Mouse (Mus musculus) embryonic facial prominence, embryonic 10.5 days (tissue): ENCODE data around the gene Psip1. TPM values are rescaled to one million over a fixed set of nuclear protein-coding genes. Genes with fewer than 3 reads are reported as not detected.
"Not testable (repeated sequence)": the region's sequence is repeated elsewhere in the genome, so short reads cannot be mapped to it uniquely, and the experiment has no call there.

ENCODE experiments used
- DNase-seq: peaks from one replicate; pipeline ENCODE4 v3.0.0-alpha.2; 2017; ENCODE audit warnings: low spot score
- H3K27ac ChIP-seq: fragments of 300-500 bp; sonication (generic); replicated peaks from 2 replicates; pipeline ENCODE4 v1.5.1; 2016; ENCODE audit warnings: mild to moderate bottlenecking
- H3K27me3 ChIP-seq: fragments of 300-500 bp; sonication (generic); replicated peaks from 2 replicates; pipeline ENCODE4 v1.6.1; 2016; ENCODE audit warnings: low read depth, mild to moderate bottlenecking; ENCODE audit not compliant: poor library complexity, severe bottlenecking
- H3K36me3 ChIP-seq: fragments of 300-500 bp; sonication (generic); replicated peaks from 2 replicates; pipeline ENCODE4 v1.6.1; 2016; ENCODE audit warnings: mild to moderate bottlenecking, moderate library complexity
- H3K4me1 ChIP-seq: fragments of 300-500 bp; sonication (generic); 2 replicates; pipeline ENCODE4 v1.6.1; 2016
- H3K4me3 ChIP-seq: fragments of 300-500 bp; sonication (generic); 2 replicates; pipeline ENCODE4 v1.5.1; 2016; ENCODE audit warnings: mild to moderate bottlenecking, moderate library complexity
- H3K9me3 ChIP-seq: fragments of 300-500 bp; sonication (generic); 2 replicates; pipeline ENCODE4 v1.6.1; 2016; ENCODE audit warnings: mild to moderate bottlenecking
- WGBS: fragments of 180-500 bp; shearing (Covaris S2); methylation state at CpG from one replicate; pipeline ENCODE4 v1.1.7; 2016; 5-methylcytosine and 5-hydroxymethylcytosine counted together
- polyA plus RNA-seq: library from polyadenylated mRNA; unstranded; fragments of >200 nt; fragmentation: Nextera tagmentation; extraction: Ambion mirVana; gene quantifications from 2 replicates; pipeline ENCODE4 v1.2.1, GENCODE M21; 2016

Gene Psip1
- polyA plus RNA-seq, result 259 and 278 TPM in 2 replicates

- Histone ChIP-seq H3K4me1 (peaks cover 48% of the 10 kb centered on the region), H3K4me3 (peak within 1 kb of the TSS; percentile 96), H3K27ac (peak within 1 kb of the TSS; percentile 99), H3K27me3 (no peaks in the 10 kb centered on the region), H3K36me3 (peaks cover 33% of the 10 kb centered on the region), H3K9me3 (no peaks in the 10 kb centered on the region)
- under 1% methylated on average over 86 of the region's 86 CpGs for WGBS
- peak; percentile 96 for DNase-seq
Observed at GRCm38 (mm10) chr4:83486117-83486901, at the start of gene Psip1. Gene Psip1 (minus strand): TSS chr4:83486459.

DNA sequence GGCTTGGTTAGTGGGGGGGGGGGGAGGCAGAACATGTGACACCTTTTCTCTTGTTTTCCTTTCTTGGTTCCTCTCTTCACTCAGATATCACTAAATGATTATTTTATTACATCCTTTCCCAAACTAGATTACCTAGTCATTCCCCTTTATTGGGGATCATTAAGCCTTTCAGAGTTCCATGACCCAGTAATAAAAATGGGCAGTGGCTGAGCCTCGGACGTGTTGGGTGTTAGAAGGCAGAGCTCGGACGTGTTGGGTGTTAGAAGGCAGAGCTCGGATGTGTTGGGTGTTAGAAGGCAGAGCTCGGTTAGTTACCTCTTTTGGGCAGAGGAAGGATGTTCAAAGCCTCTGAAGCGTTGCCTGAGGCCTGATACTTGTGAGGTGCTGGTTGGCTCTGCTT lies 47.8 kb upstream of the Psip1 start:
- no peaks in the 10 kb centered on the region for H3K9me3 ChIP-seq
- H3K27ac ChIP-seq, result no peak overlapping the region
- no peaks in the 10 kb centered on the region for H3K36me3 ChIP-seq
- 83% methylated on average over 7 of the region's 7 CpGs for WGBS
- DNase-seq, result no peak
- no peak overlapping the region for H3K4me3 ChIP-seq
- H3K4me1 ChIP-seq, result no peaks in the 10 kb centered on the region; the same call in 1 of the 2 replicates
- H3K27me3 ChIP-seq, result no peaks in the 10 kb centered on the region

DNA sequence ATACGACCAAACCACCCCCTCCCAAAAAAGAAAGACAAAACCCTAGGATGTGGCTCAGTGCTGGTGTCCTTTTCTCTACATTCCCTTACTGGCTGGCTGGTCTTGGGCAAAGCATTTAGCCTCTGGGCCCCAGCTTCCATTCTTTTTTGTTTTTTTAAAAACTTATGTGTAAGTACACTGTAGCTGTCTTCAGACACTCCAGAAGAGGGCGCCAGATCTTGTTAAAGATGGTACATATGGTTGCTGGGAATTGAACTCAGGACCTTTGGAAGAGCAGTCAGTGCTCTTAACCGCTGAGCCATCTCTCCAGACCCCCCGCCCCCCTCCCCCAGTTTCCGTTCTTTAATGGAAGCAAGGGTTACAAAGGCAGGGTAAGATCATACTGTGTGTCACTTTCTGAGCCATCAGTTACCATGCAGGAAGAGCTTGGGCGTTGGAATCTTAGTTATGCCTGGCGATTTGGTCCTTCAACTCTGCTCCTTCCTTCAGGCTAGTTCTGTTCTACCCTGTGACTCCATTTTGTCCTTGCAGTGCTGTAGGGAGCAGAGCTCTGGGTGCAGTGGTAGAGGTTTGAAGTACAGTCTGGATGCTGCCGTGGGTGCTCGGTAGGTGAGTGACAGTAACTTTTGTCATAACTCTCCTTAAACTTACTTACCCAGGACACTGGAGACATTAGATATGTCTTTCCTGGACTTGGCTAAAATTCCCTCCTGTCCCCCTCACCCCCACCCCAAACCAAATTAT lies 47.1 kb upstream of the Psip1 start:
- no peak overlapping the region for H3K4me3 ChIP-seq
- 85% methylated on average over 9 of the region's 9 CpGs for WGBS
- H3K4me1 ChIP-seq, result no peaks in the 10 kb centered on the region; the same call in 1 of the 2 replicates
- no peak overlapping the region for H3K27ac ChIP-seq
- H3K27me3 ChIP-seq, result no peaks in the 10 kb centered on the region
- H3K9me3 ChIP-seq, result no peaks in the 10 kb centered on the region
- H3K36me3 ChIP-seq, result no peaks in the 10 kb centered on the region
- DNase-seq, result no peak

- H3K9me3 ChIP-seq, H3K27ac ChIP-seq, DNase-seq, H3K27me3 ChIP-seq, H3K4me3 ChIP-seq, H3K36me3 ChIP-seq: not testable (repeated sequence)
- WGBS, result 94% methylated on average over 4 of the region's 4 CpGs
- peaks cover 20% of the 10 kb centered on the region for H3K4me1 ChIP-seq
Observed at GRCm38 (mm10) chr4:83530060-83530459, 43.8 kb upstream of the Psip1 start.

- Histone ChIP-seq H3K9me3 (no peaks in the 10 kb centered on the region), H3K4me1 (peaks cover 34% of the 10 kb centered on the region), H3K4me3 (no peak overlapping the region), H3K36me3 (no peaks in the 10 kb centered on the region), H3K27me3 (no peaks in the 10 kb centered on the region), H3K27ac (no peak overlapping the region)
- DNase-seq, result peak; percentile 38
Observed at GRCm38 (mm10) chr4:83527921-83528320, 41.7 kb upstream of the Psip1 start.

- no peak for DNase-seq
Observed at GRCm38 (mm10) chr4:83526988-83527334, 40.7 kb upstream of the Psip1 start.

DNA sequence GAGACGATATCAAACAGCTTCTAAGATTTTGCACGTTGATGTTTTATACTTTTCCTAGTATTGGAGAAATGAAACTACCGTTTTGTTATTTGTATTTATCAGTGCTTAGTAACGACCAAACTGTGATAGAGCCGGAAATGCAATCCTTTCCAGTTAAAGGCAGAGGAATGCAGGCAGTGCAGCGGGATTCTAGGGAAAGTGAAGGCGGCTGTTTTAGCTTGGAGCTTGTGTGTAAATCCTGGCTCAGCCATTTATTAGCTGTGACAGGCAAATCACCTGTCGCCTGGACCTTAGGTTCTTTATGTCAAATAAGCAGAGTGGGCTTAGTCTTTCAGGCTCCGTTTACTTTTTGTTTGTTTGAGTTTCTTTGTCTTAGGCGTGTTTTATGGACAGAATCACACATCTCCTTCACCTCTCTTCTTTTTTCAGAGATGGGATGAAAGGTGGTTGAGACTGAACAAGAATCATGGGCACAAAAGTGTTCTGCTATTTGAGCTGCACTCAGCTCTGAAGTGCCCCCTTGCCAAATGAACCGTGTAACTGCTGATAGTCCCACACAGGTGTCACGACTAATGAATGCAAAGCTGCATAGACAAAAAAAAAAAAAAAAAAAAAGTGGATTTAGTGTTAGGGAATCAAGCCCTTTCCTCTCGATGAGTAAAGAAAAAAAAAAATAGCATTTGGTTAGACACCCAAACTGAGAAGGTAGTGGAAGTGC lies 40.2 kb upstream of the Psip1 start:
- WGBS, result 8% methylated on average over 13 of the region's 13 CpGs
- H3K27me3 ChIP-seq, result no peaks in the 10 kb centered on the region
- peaks cover 44% of the 10 kb centered on the region for H3K4me1 ChIP-seq
- 0 out of 2 replicates have a peak overlapping the region, but pooled peaks have one; percentile 98 for H3K27ac ChIP-seq
- DNase-seq, result peak; percentile 32
- peak overlapping the region; percentile 78 for H3K4me3 ChIP-seq
- H3K9me3 ChIP-seq, result no peaks in the 10 kb centered on the region
- H3K36me3 ChIP-seq, result no peaks in the 10 kb centered on the region

More at GRCm38 (mm10) chr4:83526988-83527334, 40.7 kb upstream of the Psip1 start:
- Histone ChIP-seq H3K36me3 (no peaks in the 10 kb centered on the region), H3K27ac (no peak overlapping the region), H3K27me3 (no peaks in the 10 kb centered on the region), H3K4me3 (0 out of 2 replicates have a peak overlapping the region, but pooled peaks have one; percentile 6), H3K9me3 (no peaks in the 10 kb centered on the region), H3K4me1 (peaks cover 38% of the 10 kb centered on the region)
- WGBS, result 53% methylated on average over 6 of the region's 6 CpGs

DNA sequence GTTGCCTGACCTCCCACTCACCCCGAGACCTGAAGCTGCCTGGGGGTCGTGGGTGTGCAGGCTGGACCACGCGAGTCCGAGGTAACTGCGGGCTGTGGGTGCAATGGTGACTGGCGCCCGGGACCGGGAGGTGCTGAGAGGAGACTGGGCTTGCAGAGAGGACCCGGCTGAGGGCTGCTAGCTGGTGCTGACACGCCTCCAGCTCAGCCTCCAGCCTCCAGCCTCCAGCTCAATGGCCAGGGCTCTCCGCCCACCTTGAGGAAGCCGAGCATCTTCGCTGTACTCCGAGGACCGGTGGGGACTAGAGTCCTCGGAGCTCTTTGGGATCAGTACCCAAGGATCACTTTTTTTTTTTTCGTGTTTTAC lies 39.4 kb upstream of the Psip1 start:
- WGBS, result 0% methylated on average over 18 of the region's 18 CpGs
- H3K9me3 ChIP-seq, result no peaks in the 10 kb centered on the region
- H3K27me3 ChIP-seq, result no peaks in the 10 kb centered on the region
- peak; percentile 67 for DNase-seq
- no peaks in the 10 kb centered on the region for H3K36me3 ChIP-seq
- peaks cover 44% of the 10 kb centered on the region for H3K4me1 ChIP-seq
- H3K27ac ChIP-seq, result peak overlapping the region; percentile 98
- peak overlapping the region; percentile 78 for H3K4me3 ChIP-seq

DNA sequence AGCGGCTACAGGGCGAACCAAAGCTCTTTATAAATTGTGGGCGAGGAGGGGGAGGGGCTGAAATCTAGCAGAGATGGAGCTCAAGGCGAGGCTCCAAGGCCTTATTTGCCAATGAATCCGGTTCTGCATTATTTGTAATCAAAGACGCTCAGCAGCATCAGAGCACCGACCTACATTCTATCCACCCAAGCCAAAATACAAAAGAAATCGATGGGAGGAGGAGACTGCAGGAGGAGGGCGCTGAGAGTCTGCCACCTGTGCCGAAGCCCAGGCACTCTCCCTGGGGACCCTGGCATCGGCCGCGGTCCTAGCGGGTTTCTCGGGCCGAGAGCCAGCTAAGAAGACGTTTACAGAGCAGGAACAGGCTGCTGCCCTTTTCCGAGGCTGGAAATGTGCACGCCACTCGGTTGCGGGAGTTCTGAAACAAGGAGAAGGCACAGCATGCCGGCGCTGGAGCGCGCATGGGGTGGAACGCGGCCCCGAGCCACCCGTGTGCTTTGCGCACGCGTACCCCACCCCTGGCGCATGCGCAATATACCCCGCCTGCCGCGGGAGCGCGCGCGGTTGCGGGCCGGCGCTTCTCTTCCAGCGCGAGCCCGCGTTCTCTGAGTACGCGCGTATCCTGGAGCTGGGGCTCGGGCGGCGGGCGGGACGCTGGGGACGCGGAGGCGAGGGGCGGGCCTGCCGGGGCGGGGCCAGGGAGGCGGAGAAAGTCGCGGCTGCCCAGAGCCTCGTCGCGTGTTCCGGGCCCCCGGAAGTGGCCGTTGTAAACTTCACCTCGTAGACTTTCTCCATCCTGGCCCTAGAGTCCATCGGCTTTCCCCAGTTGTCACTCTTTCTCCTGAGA lies 38.8 kb upstream of the Psip1 start, which contains the start of gene Ccdc171:
Ccdc171 (plus strand) TSS at position 703 of the 847 bp plus-strand sequence.
- Histone ChIP-seq H3K27ac (peak within 1 kb of the TSS; percentile 98), H3K27me3 (no peaks in the 10 kb centered on the region), H3K4me3 (peak within 1 kb of the TSS; percentile 78), H3K36me3 (no peaks in the 10 kb centered on the region), H3K9me3 (no peaks in the 10 kb centered on the region), H3K4me1 (peaks cover 44% of the 10 kb centered on the region)
- peak; percentile 98 for DNase-seq
- WGBS, result under 1% methylated on average over 73 of the region's 73 CpGs

DNA sequence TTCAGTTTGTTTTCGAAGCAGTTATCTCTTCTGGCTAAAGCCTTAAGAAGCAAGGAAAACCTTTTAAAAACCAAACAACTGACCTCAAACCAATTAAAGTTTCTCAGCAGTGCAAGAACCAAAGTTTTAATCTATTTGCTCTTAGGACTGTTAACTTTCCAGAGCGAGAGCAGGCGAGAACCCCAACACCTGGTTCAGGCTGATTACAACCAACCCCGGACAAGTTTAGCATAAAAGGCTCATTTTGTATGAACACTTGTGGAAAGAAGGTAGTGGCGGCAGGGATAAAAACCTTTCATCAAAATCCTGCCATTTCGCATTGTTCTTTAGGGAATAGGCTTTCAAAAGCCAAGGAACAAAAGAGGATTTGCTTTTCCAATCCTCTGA lies 38.2 kb upstream of the Psip1 start:
- Histone ChIP-seq H3K27ac (peak overlapping the region; percentile 98), H3K9me3 (no peaks in the 10 kb centered on the region), H3K36me3 (no peaks in the 10 kb centered on the region), H3K4me3 (peak overlapping the region; percentile 78), H3K27me3 (no peaks in the 10 kb centered on the region), H3K4me1 (peaks cover 44% of the 10 kb centered on the region)
- 8% methylated on average over 6 of the region's 6 CpGs for WGBS
- DNase-seq, result no peak

GRCm38 (mm10) chr4:83522066-83522465 lies 35.8 kb upstream of the Psip1 start:
- peaks cover 42% of the 10 kb centered on the region for H3K4me1 ChIP-seq
- H3K9me3 ChIP-seq, result no peaks in the 10 kb centered on the region
- H3K27ac ChIP-seq, result no peak overlapping the region
- no peaks in the 10 kb centered on the region for H3K36me3 ChIP-seq
- no peaks in the 10 kb centered on the region for H3K27me3 ChIP-seq
- DNase-seq, result peak; percentile 55
- 47% methylated on average over 5 of the region's 5 CpGs for WGBS
- H3K4me3 ChIP-seq, result no peak overlapping the region

GRCm38 (mm10) chr4:83520308-83520707 lies 34.0 kb upstream of the Psip1 start:
- H3K27me3 ChIP-seq, result no peaks in the 10 kb centered on the region
- peaks cover 26% of the 10 kb centered on the region for H3K4me1 ChIP-seq
- H3K36me3 ChIP-seq, result no peaks in the 10 kb centered on the region
- WGBS, result 82% methylated on average over 4 of the region's 4 CpGs
- H3K9me3 ChIP-seq, result no peaks in the 10 kb centered on the region
- no peak overlapping the region for H3K27ac ChIP-seq
- DNase-seq, result no peak
- no peak overlapping the region for H3K4me3 ChIP-seq
